Mouse (Mus musculus): ENCODE measurements around the gene Gal3st4. TPM values are rescaled to one million over a fixed set of nuclear protein-coding genes. Genes with fewer than 3 reads are reported as not detected.
A peak's percentile ranks its signal among the peaks of the same experiment; 100 is the strongest.

Gal3st4 gene
- polyA plus RNA-seq, 1 experiment, result not detected

DNA sequence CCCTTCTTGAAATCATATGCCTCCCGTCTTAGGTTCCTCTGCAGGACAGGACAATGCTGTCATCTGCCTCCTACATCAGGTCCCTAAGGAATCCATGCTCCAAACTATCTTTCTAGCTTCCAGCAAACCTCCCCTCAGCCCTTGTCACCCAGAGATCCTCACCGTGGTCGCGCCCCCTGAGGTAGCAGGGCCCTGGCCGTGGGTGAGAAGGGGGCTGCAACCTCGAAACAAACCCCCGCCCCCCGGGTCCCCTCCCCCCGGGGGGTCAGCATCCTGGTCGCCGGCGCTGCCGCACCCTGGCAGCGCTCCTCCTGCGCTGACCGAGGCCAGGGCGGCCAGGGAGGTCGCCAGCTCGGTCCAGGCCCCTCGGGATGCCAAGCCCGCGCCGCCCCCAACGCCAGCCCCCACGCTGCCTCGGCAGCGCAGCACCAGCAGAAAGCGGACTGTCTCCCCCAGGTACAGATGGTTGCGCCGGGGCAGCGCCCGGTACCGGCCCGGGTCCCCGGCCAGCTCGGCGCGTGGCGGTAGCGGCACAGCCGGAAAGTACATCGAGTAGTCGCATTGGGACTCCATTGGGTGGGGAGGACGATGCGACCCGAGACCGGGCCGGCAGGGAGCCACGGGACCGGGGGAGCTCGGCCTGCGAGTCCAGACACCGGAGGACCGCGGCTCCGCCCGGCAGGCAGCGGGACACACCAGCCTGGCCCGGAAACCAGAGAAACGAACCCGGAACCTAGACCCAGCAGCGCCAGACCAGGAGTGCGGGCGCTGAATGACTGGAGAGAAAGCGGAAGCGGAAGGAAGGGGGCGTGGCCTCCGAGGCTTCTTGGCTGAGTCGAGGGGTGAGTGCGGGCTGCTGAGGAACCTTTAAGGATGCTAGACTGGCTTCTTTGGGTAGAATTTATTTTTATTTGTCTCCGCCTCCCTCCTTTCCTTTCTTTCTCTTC lies 9.1 kb downstream of the Gal3st4 start, which contains the start of gene BC037034:
Gene BC037034 (minus strand): TSS at position 774 of the 947 bp plus-strand sequence.
- WGBS, result under 1% methylated on average over 71 of the region's 71 CpGs
- TF ChIP-seq CTCF (IDR thresholded peaks at IDR 0.05; ENCODE audit: insufficient read depth, low read depth, low read length), result no peak
- TF ChIP-seq POLR2A (IDR thresholded peaks at IDR 0.05; ENCODE audit: insufficient read depth, low read depth, low read length), result peak; percentile 91

DNA sequence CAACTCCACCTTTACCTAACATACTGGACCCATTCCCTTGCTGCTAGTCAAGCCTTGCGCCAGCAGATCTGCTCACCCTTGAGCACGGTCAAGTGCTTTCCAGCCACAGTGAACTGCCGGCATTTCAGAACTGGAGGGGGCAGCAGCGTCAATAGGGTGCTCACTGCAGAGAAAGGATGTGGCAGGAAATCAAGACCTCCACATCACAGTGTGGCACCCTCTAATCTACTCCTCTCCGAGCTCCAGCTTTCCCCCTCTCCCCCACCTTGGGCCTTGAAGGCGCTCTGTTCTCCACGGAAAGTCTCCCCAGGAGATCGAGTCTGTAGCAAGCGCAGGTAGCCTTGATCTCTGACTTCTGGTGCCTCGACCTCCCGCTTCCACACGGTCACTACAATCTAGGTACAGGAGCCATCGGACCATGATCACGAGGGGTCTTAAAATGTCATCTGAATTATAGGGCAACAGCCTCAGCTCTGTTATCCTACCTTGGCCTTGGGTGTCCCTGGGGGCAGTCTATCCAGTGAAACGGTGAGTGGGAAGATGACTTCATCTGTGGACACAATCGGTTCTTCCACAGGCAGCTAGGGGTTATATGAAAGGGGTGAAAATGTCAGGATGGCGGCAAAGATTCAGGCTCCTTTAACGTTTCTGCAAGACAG lies 9.9 kb downstream of the Gal3st4 start:
- 45% methylated on average over 18 of the region's 18 CpGs for WGBS
- Histone ChIP-seq H3K4me3 (ENCODE audit: insufficient read depth, low read depth, low read length) (peak overlapping the region; percentile 72), H3K27ac (ENCODE audit: insufficient read depth, low read depth, low read length) (no peak overlapping the region), H3K4me1 (ENCODE audit: control insufficient read depth, insufficient read depth, low read length) (peaks cover 24% of the 10 kb centered on the region)
- no peak for TF ChIP-seq POLR2A (IDR thresholded peaks at IDR 0.05; ENCODE audit: insufficient read depth, low read depth, low read length)
- TF ChIP-seq CTCF (IDR thresholded peaks at IDR 0.05; ENCODE audit: insufficient read depth, low read depth, low read length), result no peak

More for the DNA sequence above, 9.1 kb downstream of the Gal3st4 start, which contains the start of gene BC037034:
- peak within 1 kb of the TSS; percentile 30; the same call in 1 of the 2 replicates for H3K27ac ChIP-seq (ENCODE audit: insufficient read depth, low read depth, low read length)
- peak within 1 kb of the TSS; percentile 72 for H3K4me3 ChIP-seq (ENCODE audit: insufficient read depth, low read depth, low read length)
- peaks cover 23% of the 10 kb centered on the region for H3K4me1 ChIP-seq (ENCODE audit: control insufficient read depth, insufficient read depth, low read length)

GRCm38 (mm10) chr5:138262001-138262400 lies 10.6 kb downstream of the Gal3st4 start:
- no peak overlapping the region for H3K27ac ChIP-seq (ENCODE audit: insufficient read depth, low read depth, low read length)
- peaks cover 24% of the 10 kb centered on the region for H3K4me1 ChIP-seq (ENCODE audit: control insufficient read depth, insufficient read depth, low read length)
- TF ChIP-seq CTCF (IDR thresholded peaks at IDR 0.05; ENCODE audit: insufficient read depth, low read depth, low read length) (no peak), POLR2A (IDR thresholded peaks at IDR 0.05; ENCODE audit: insufficient read depth, low read depth, low read length) (no peak)
- H3K4me3 ChIP-seq (ENCODE audit: insufficient read depth, low read depth, low read length), result no peak overlapping the region
- WGBS, result 80% methylated on average over 4 of the region's 4 CpGs

DNA sequence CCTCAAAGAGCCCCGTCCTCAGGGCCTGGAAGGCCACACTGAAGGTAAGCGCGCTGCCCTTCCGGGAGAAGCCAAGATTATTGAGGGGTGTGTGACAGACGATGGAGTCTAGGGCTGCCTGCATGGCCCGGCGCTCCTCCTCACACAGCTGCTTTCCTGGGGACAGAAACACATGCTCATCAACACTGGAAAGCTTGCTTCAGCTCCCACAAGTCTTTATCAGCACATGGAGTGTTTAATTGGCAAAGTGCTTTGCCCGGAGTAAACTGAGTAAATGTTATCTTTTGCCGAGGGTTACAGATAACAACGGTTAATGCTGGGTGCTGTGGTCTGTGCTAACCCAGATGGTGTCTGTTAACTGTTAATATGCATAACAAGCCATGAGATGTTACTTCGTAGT lies 11.8 kb downstream of the Gal3st4 start:
- Histone ChIP-seq H3K27ac (ENCODE audit: insufficient read depth, low read depth, low read length) (no peak overlapping the region), H3K4me1 (ENCODE audit: control insufficient read depth, insufficient read depth, low read length) (peaks cover 27% of the 10 kb centered on the region), H3K4me3 (ENCODE audit: insufficient read depth, low read depth, low read length) (no peak overlapping the region)
- WGBS, result 91% methylated on average over 11 of the region's 11 CpGs
- TF ChIP-seq CTCF (IDR thresholded peaks at IDR 0.05; ENCODE audit: insufficient read depth, low read depth, low read length), result no peak
- TF ChIP-seq POLR2A (IDR thresholded peaks at IDR 0.05; ENCODE audit: insufficient read depth, low read depth, low read length), result no peak

DNA sequence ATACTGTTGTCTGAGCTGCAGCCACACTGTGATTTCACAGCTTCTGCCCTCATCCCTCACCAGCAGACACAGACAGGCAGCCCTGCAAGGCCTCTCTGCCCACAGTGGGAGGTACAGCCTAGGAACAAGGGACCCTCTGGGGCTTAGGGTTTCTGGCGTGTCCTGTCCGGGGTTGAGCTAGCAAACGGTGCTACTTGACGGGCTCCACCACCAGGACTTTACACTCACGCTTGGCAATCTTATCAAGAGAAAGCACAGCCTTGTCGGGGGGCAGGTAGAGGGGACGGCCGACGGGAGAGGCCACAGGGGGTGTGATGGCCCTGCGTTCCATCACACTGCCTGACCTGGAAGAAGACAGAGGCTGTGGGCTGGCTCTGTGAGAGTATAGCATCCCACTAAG lies 12.6 kb downstream of the Gal3st4 start:
- Histone ChIP-seq H3K4me1 (ENCODE audit: control insufficient read depth, insufficient read depth, low read length) (peaks cover 28% of the 10 kb centered on the region), H3K4me3 (ENCODE audit: insufficient read depth, low read depth, low read length) (no peak overlapping the region), H3K27ac (ENCODE audit: insufficient read depth, low read depth, low read length) (no peak overlapping the region)
- TF ChIP-seq POLR2A (IDR thresholded peaks at IDR 0.05; ENCODE audit: insufficient read depth, low read depth, low read length) (no peak), CTCF (IDR thresholded peaks at IDR 0.05; ENCODE audit: insufficient read depth, low read depth, low read length) (no peak)
- 85% methylated on average over 10 of the region's 10 CpGs for WGBS

GRCm38 (mm10) chr5:138258993-138259392 lies 13.6 kb downstream of the Gal3st4 start:
- TF ChIP-seq POLR2A (IDR thresholded peaks at IDR 0.05; ENCODE audit: insufficient read depth, low read depth, low read length), result no peak
- no peak for TF ChIP-seq CTCF (IDR thresholded peaks at IDR 0.05; ENCODE audit: insufficient read depth, low read depth, low read length)
- 70% methylated on average over 7 of the region's 7 CpGs for WGBS
- peaks cover 29% of the 10 kb centered on the region for H3K4me1 ChIP-seq (ENCODE audit: control insufficient read depth, insufficient read depth, low read length)
- H3K4me3 ChIP-seq (ENCODE audit: insufficient read depth, low read depth, low read length), result no peak overlapping the region
- H3K27ac ChIP-seq (ENCODE audit: insufficient read depth, low read depth, low read length), result no peak overlapping the region

- TF ChIP-seq POLR2A (IDR thresholded peaks at IDR 0.05; ENCODE audit: insufficient read depth, low read depth, low read length) (no peak), CTCF (IDR thresholded peaks at IDR 0.05; ENCODE audit: insufficient read depth, low read depth, low read length) (no peak)
- 71% methylated on average over 6 of the region's 6 CpGs for WGBS
These were observed 14.1 kb downstream of the Gal3st4 start for GRCm38 (mm10) chr5:138258542-138258941.

GRCm38 (mm10) chr5:138258078-138258477 lies 14.6 kb downstream of the Gal3st4 start:
- Histone ChIP-seq H3K4me3 (ENCODE audit: insufficient read depth, low read depth, low read length) (no peak overlapping the region), H3K27ac (ENCODE audit: insufficient read depth, low read depth, low read length) (no peak overlapping the region), H3K4me1 (ENCODE audit: control insufficient read depth, insufficient read depth, low read length) (peaks cover 29% of the 10 kb centered on the region)
- WGBS, result 82% methylated on average over 3 of the region's 3 CpGs
- TF ChIP-seq CTCF (IDR thresholded peaks at IDR 0.05; ENCODE audit: insufficient read depth, low read depth, low read length) (no peak), POLR2A (IDR thresholded peaks at IDR 0.05; ENCODE audit: insufficient read depth, low read depth, low read length) (no peak)

More at GRCm38 (mm10) chr5:138258542-138258941, 14.1 kb downstream of the Gal3st4 start:
- Histone ChIP-seq H3K4me3 (ENCODE audit: insufficient read depth, low read depth, low read length) (no peak overlapping the region), H3K4me1 (ENCODE audit: control insufficient read depth, insufficient read depth, low read length) (peaks cover 29% of the 10 kb centered on the region), H3K27ac (ENCODE audit: insufficient read depth, low read depth, low read length) (no peak overlapping the region)

DNA sequence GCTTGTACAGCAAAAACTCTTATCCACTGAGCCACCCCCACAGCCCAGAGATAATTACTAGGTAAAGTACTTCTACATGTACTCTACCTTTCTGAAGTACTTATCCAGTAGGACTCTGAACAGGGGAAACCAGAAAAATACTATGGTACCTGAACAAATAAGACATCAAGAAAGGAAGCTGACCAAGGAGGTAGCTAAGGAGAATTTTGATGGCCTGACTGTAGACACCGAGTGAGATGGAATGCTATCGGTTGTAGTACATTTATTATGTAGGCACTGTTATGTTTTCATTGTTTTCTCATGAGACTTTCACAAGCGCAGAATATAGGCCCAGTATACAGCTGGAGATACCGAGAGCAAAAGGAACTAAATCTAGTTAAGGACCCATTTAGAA lies 15.1 kb downstream of the Gal3st4 start:
- Histone ChIP-seq H3K27ac (ENCODE audit: insufficient read depth, low read depth, low read length) (no peak overlapping the region), H3K4me1 (ENCODE audit: control insufficient read depth, insufficient read depth, low read length) (peaks cover 25% of the 10 kb centered on the region), H3K4me3 (ENCODE audit: insufficient read depth, low read depth, low read length) (no peak overlapping the region)
- no peak for TF ChIP-seq CTCF (IDR thresholded peaks at IDR 0.05; ENCODE audit: insufficient read depth, low read depth, low read length)
- TF ChIP-seq POLR2A (IDR thresholded peaks at IDR 0.05; ENCODE audit: insufficient read depth, low read depth, low read length), result no peak
- whole genome bisulfite sequencing, result 96% methylated on average over 4 of the region's 4 CpGs
